Mouse (Mus musculus): ENCODE data around the gene Slc11a1.

Gene Slc11a1

GRCm38 (mm10) chr1:74397919-74398451 is 23.0 kb downstream of the Slc11a1 start:
- Histone ChIP-seq H3K36me3 (ENCODE audit: control insufficient read depth, insufficient read depth, low read length, poor library complexity, severe bottlenecking) (peaks cover 4% of the 10 kb centered on the region; the same call in 1 of the 2 replicates), H3K27me3 (ENCODE audit: control insufficient read depth, insufficient read depth, low read length, poor library complexity, severe bottlenecking) (no peaks in the 10 kb centered on the region)
- peak; percentile 89 for DNase-seq (ENCODE audit: low read depth, low spot score)

GRCm38 (mm10) chr1:74400531-74400930 is 25.5 kb downstream of the Slc11a1 start:
- no peaks in the 10 kb centered on the region for H3K27me3 ChIP-seq (ENCODE audit: control insufficient read depth, insufficient read depth, low read length, poor library complexity, severe bottlenecking)
- no peak for DNase-seq (ENCODE audit: low read depth, low spot score)
- H3K36me3 ChIP-seq (ENCODE audit: control insufficient read depth, insufficient read depth, low read length, poor library complexity, severe bottlenecking), result no peaks in the 10 kb centered on the region

- H3K27me3 ChIP-seq (ENCODE audit: control insufficient read depth, insufficient read depth, low read length, poor library complexity, severe bottlenecking), result no peaks in the 10 kb centered on the region
- DNase-seq (ENCODE audit: low read depth, low spot score), result no peak
- no peaks in the 10 kb centered on the region for H3K36me3 ChIP-seq (ENCODE audit: control insufficient read depth, insufficient read depth, low read length, poor library complexity, severe bottlenecking)
These were observed 26.2 kb downstream of the Slc11a1 start for GRCm38 (mm10) chr1:74401015-74401702.

DNA sequence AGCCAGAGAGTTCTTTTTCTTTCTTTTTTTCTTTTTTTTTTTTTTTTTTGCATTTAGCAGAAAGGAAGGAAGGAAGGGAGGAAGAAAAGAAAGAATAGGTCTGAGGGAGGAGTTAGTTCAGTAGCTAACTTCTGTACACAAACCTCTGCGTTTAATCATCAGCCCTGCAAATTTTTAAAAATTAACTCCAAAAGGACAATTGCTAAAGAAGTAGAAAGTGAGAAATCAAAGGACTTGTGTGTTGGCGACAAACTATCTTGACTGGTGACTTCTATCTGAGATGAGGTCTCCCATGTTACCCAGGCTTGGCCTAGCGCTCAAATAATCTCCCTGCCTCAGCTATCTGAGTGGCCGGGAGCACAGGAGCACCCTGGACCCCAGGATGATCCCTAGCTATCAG is 29.2 kb downstream of the Slc11a1 start:
- no peaks in the 10 kb centered on the region for H3K36me3 ChIP-seq (ENCODE audit: control insufficient read depth, insufficient read depth, low read length, poor library complexity, severe bottlenecking)
- DNase-seq (ENCODE audit: low read depth, low spot score), result no peak
- no peaks in the 10 kb centered on the region for H3K27me3 ChIP-seq (ENCODE audit: control insufficient read depth, insufficient read depth, low read length, poor library complexity, severe bottlenecking)

- DNase-seq (ENCODE audit: low read depth, low spot score), result no peak
- Histone ChIP-seq H3K36me3 (ENCODE audit: control insufficient read depth, insufficient read depth, low read length, poor library complexity, severe bottlenecking) (no peaks in the 10 kb centered on the region), H3K27me3 (ENCODE audit: control insufficient read depth, insufficient read depth, low read length, poor library complexity, severe bottlenecking) (no peaks in the 10 kb centered on the region)
These were observed 33.9 kb downstream of the Slc11a1 start, which contains the start of gene Vil1 for GRCm38 (mm10) chr1:74408589-74409504. Vil1 (plus strand) TSS chr1:74409376.

GRCm38 (mm10) chr1:74411753-74412325 is 36.8 kb downstream of the Slc11a1 start:
- DNase-seq (ENCODE audit: low read depth, low spot score), result no peak
- H3K27me3 ChIP-seq (ENCODE audit: control insufficient read depth, insufficient read depth, low read length, poor library complexity, severe bottlenecking), result no peaks in the 10 kb centered on the region
- no peaks in the 10 kb centered on the region for H3K36me3 ChIP-seq (ENCODE audit: control insufficient read depth, insufficient read depth, low read length, poor library complexity, severe bottlenecking)

DNA sequence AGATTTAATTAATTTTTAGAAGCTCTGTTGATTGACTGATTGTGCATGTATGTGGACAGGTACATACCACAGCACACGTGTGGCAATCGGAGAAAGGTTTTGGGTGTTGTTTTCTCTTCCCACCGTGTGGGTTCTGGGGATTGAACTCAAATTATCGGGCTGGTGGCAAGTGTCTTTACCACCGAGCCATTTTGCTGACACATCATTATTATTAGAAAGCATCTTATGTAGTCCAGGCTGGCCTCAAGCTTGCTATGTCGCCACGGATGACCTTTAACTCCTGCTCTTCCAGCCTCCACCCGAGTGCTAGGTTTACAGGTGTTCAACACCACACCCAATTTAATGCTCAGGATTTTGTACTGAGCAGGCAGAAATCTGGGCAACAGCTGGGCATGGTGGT is 37.7 kb downstream of the Slc11a1 start:
- DNase-seq (ENCODE audit: low read depth, low spot score), result no peak
- no peaks in the 10 kb centered on the region for H3K36me3 ChIP-seq (ENCODE audit: control insufficient read depth, insufficient read depth, low read length, poor library complexity, severe bottlenecking)
- H3K27me3 ChIP-seq (ENCODE audit: control insufficient read depth, insufficient read depth, low read length, poor library complexity, severe bottlenecking), result no peaks in the 10 kb centered on the region

GRCm38 (mm10) chr1:74415143-74415542 is 40.1 kb downstream of the Slc11a1 start:
- no peaks in the 10 kb centered on the region for H3K27me3 ChIP-seq (ENCODE audit: control insufficient read depth, insufficient read depth, low read length, poor library complexity, severe bottlenecking)
- H3K36me3 ChIP-seq (ENCODE audit: control insufficient read depth, insufficient read depth, low read length, poor library complexity, severe bottlenecking), result no peaks in the 10 kb centered on the region
- DNase-seq (ENCODE audit: low read depth, low spot score), result peak; percentile 48

DNA sequence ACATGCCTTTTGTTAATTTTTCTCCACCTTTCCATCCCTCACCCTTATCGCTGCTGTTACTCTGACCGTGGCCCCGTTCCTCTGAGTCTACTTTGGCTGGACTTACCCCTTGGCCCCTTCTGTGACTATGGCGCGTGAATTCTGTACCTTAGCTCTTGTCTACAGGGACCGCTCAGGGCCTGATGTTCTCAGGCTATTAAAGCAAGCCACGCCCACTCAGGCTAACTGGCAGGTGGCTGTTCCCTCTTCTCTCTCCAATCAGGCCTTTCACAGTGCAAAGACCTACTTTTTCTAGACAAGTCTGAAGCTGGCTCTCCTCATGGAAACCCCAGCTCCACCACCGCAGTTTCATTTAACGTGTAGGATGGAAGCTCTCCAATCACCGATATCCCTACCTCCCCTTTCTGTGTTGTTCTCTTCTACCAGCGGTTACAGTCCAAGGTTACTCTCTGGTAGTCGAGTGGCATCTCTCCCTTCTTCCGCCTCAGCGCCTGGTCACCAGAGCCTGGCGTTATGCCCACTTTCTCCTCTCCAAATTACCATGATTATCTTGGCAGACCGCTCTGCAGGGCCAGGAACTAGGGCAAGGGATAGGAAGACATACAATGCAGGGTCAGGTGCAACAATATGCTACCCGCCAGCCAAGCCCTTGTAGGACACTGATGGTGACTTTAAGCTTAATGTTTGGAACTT is 43.9 kb downstream of the Slc11a1 start:
- DNase-seq (ENCODE audit: low read depth, low spot score), result no peak
- Histone ChIP-seq H3K27me3 (ENCODE audit: control insufficient read depth, insufficient read depth, low read length, poor library complexity, severe bottlenecking) (no peaks in the 10 kb centered on the region), H3K36me3 (ENCODE audit: control insufficient read depth, insufficient read depth, low read length, poor library complexity, severe bottlenecking) (no peaks in the 10 kb centered on the region)

- DNase-seq (ENCODE audit: low read depth, low spot score), result no peak
- Histone ChIP-seq H3K36me3 (ENCODE audit: control insufficient read depth, insufficient read depth, low read length, poor library complexity, severe bottlenecking) (no peaks in the 10 kb centered on the region), H3K27me3 (ENCODE audit: control insufficient read depth, insufficient read depth, low read length, poor library complexity, severe bottlenecking) (no peaks in the 10 kb centered on the region)
These were observed 44.4 kb downstream of the Slc11a1 start for GRCm38 (mm10) chr1:74419440-74419794.

DNA sequence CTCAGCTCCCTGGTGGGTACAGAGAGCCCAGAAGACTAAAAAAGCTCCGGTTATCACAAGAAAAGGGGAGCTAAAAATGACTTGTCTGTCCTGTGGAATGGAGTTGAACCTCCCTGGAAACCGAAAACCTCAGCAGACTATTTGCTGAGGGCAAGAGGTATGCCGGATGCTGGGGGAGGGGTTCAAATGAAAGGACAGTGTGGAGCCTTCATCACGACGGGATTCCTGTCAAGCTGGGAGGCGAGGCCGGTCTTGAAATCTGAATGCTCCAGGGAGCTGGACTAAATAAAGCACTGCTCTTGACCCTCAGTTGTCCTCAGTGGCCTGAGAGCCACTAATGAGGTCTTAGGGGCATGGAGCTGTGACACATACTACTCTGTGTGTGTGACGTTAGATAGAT is 48.2 kb downstream of the Slc11a1 start:
- no peaks in the 10 kb centered on the region for H3K27me3 ChIP-seq (ENCODE audit: control insufficient read depth, insufficient read depth, low read length, poor library complexity, severe bottlenecking)
- no peak for DNase-seq (ENCODE audit: low read depth, low spot score)
- no peaks in the 10 kb centered on the region for H3K36me3 ChIP-seq (ENCODE audit: control insufficient read depth, insufficient read depth, low read length, poor library complexity, severe bottlenecking)

DNA sequence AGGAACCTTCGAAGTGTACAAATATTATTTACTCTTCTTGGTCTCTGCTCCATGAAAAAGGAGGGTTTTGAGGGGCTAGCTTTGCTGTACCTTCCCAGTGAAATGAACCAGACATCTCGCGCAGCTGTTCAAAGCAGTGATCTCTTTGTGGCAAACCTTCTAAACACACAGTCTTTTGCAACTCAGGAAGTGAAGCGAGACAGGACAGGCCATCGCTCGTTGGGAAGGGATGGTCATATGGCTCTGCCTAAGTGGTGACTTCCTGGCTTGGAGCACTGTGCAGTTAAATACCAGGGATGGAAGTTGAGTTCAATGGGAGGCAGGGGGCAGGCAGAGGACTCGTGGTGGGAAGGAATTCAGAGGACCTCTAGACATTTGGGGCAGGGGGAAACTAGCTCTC is 50.9 kb downstream of the Slc11a1 start:
- no peak for DNase-seq (ENCODE audit: low read depth, low spot score)
- Histone ChIP-seq H3K27me3 (ENCODE audit: control insufficient read depth, insufficient read depth, low read length, poor library complexity, severe bottlenecking) (no peaks in the 10 kb centered on the region), H3K36me3 (ENCODE audit: control insufficient read depth, insufficient read depth, low read length, poor library complexity, severe bottlenecking) (no peaks in the 10 kb centered on the region)

DNA sequence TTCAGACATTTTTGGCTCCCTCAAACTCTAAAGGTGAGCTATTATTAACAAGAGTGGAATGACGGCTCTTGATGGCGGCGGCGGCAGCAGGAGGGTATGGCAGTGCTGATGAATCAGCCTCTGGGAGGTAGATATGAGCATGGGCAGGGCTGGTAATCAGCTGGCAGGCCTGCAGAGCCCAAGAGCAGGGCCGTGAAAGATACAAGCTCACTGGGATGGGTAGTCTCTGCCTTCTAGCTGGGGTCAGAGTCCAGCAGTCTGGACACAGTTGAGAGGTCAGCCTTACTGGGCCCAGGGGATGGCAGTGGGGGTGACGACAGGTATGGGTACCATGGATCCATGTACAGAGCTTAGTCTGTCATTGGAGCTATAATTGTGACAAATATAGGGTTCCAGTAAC is 58.2 kb downstream of the Slc11a1 start:
- no peak for DNase-seq (ENCODE audit: low read depth, low spot score)
- H3K36me3 ChIP-seq (ENCODE audit: control insufficient read depth, insufficient read depth, low read length, poor library complexity, severe bottlenecking), result no peaks in the 10 kb centered on the region
- H3K27me3 ChIP-seq (ENCODE audit: control insufficient read depth, insufficient read depth, low read length, poor library complexity, severe bottlenecking), result no peaks in the 10 kb centered on the region

DNA sequence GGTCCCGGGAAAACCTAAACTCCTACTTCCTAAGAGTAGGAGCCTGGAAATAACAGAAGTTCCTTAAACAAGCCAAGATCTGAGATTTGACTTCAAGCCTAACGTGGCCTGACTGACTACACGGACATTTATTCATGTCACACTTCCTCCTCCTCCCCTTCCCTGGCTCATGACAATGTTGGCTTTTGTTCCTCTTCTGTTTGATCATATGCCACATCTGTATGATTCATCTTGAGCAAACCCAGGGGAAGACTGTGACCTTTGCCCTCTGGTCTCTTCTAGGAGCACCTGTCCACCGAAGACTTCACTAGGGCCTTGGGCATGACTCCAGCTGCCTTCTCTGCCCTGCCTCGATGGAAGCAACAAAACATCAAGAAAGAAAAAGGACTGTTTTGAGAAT is 59.6 kb downstream of the Slc11a1 start:
- H3K27me3 ChIP-seq (ENCODE audit: control insufficient read depth, insufficient read depth, low read length, poor library complexity, severe bottlenecking), result no peaks in the 10 kb centered on the region
- H3K36me3 ChIP-seq (ENCODE audit: control insufficient read depth, insufficient read depth, low read length, poor library complexity, severe bottlenecking), result no peaks in the 10 kb centered on the region; the same call in 1 of the 2 replicates
- DNase-seq (ENCODE audit: low read depth, low spot score), result peak; percentile 19

All from splenic B cell, adult 2 months (primary cell).